Mouse (Mus musculus): ENCODE results near the gene Dynlt1b.
A peak's percentile ranks its signal among the peaks of the same experiment; 100 is the strongest.
"Not testable (repeated sequence)": the region's sequence is repeated elsewhere in the genome, so short reads cannot be mapped to it uniquely, and the experiment has no call there.

Gene Dynlt1b

GRCm38 (mm10) chr17:6429945-6430344 lies at the start of gene Dynlt1b:
Gene Dynlt1b, plus strand, starts transcription at chr17:6430112.
- DNase-seq (ENCODE audit: low read depth, low spot score), result peak; percentile 99

GRCm38 (mm10) chr17:6380182-6380841 lies 49.6 kb upstream of the Dynlt1b start:
- DNase-seq (ENCODE audit: low read depth, low spot score), result not testable (repeated sequence)

- DNase-seq (ENCODE audit: low read depth, low spot score), result not testable (repeated sequence)
Measured at GRCm38 (mm10) chr17:6381071-6381682, 48.7 kb upstream of the Dynlt1b start.

GRCm38 (mm10) chr17:6386927-6387326 lies 43.0 kb upstream of the Dynlt1b start:
- not testable (repeated sequence) for DNase-seq (ENCODE audit: low read depth, low spot score)

- not testable (repeated sequence) for DNase-seq (ENCODE audit: low read depth, low spot score)
Measured at GRCm38 (mm10) chr17:6387380-6387911, 42.5 kb upstream of the Dynlt1b start.

GRCm38 (mm10) chr17:6389463-6389862 lies 40.4 kb upstream of the Dynlt1b start:
- DNase-seq (ENCODE audit: low read depth, low spot score), result not testable (repeated sequence)

- peak; percentile 33 for DNase-seq (ENCODE audit: low read depth, low spot score)
Measured at GRCm38 (mm10) chr17:6390731-6391130, 39.2 kb upstream of the Dynlt1b start.

- DNase-seq (ENCODE audit: low read depth, low spot score), result not testable (repeated sequence)
Measured at GRCm38 (mm10) chr17:6391736-6392135, 38.2 kb upstream of the Dynlt1b start.

- DNase-seq (ENCODE audit: low read depth, low spot score), result not testable (repeated sequence)
Measured at GRCm38 (mm10) chr17:6392473-6393340, 37.2 kb upstream of the Dynlt1b start.

GRCm38 (mm10) chr17:6398079-6398478 lies 31.8 kb upstream of the Dynlt1b start:
- not testable (repeated sequence) for DNase-seq (ENCODE audit: low read depth, low spot score)

- DNase-seq (ENCODE audit: low read depth, low spot score), result not testable (repeated sequence)
Measured at GRCm38 (mm10) chr17:6398816-6399215, 31.1 kb upstream of the Dynlt1b start.

GRCm38 (mm10) chr17:6399281-6400096 lies 30.4 kb upstream of the Dynlt1b start:
- DNase-seq (ENCODE audit: low read depth, low spot score), result peak; percentile 13

- DNase-seq (ENCODE audit: low read depth, low spot score), result not testable (repeated sequence)
Measured at GRCm38 (mm10) chr17:6400097-6400489, 29.8 kb upstream of the Dynlt1b start.

GRCm38 (mm10) chr17:6404493-6404892 lies 25.4 kb upstream of the Dynlt1b start:
- not testable (repeated sequence) for DNase-seq (ENCODE audit: low read depth, low spot score)

- DNase-seq (ENCODE audit: low read depth, low spot score), result not testable (repeated sequence)
Measured at GRCm38 (mm10) chr17:6406972-6407371, 22.9 kb upstream of the Dynlt1b start.

GRCm38 (mm10) chr17:6410713-6411213 lies 19.1 kb upstream of the Dynlt1b start:
- not testable (repeated sequence) for DNase-seq (ENCODE audit: low read depth, low spot score)

GRCm38 (mm10) chr17:6417118-6417517 lies 12.8 kb upstream of the Dynlt1b start:
- DNase-seq (ENCODE audit: low read depth, low spot score), result not testable (repeated sequence)

GRCm38 (mm10) chr17:6420557-6420956 lies 9.4 kb upstream of the Dynlt1b start:
- not testable (repeated sequence) for DNase-seq (ENCODE audit: low read depth, low spot score)

GRCm38 (mm10) chr17:6421547-6422326 lies 8.2 kb upstream of the Dynlt1b start:
- DNase-seq (ENCODE audit: low read depth, low spot score), result not testable (repeated sequence)

- DNase-seq (ENCODE audit: low read depth, low spot score), result not testable (repeated sequence)
Measured at GRCm38 (mm10) chr17:6422370-6422769, 7.5 kb upstream of the Dynlt1b start.
